Mouse (Mus musculus) liver, embryonic 11.5 days (tissue): ENCODE data around the gene Cd300ld3. TPM values are rescaled to one million over a fixed set of nuclear protein-coding genes. Genes with fewer than 3 reads are reported as not detected.
A peak's percentile ranks its signal among the peaks of the same experiment; 100 is the strongest.

ENCODE experiments used
- ATAC-seq: fragments of 200-750 bp; cut with Nextera tagmentation; replicated peaks from 2 replicates; pipeline ENCODE4 v1.8.0; 2017; ENCODE audit warnings: moderate number of reproducible peaks, mild to moderate bottlenecking, moderate TSS enrichment, moderate library complexity; ENCODE audit not compliant: low FRiP score
- DNase-seq: peaks from one replicate; pipeline ENCODE4 v3.0.0-alpha.2; 2017; ENCODE audit warnings: low spot score
- H3K27ac ChIP-seq: fragments of 300-500 bp; sonication (generic); 2 replicates; pipeline ENCODE4 v1.5.1; 2014; ENCODE audit warnings: mild to moderate bottlenecking, low read depth, low read length, control low read depth
- H3K27me3 ChIP-seq: fragments of 300-500 bp; sonication (generic); replicated peaks from 2 replicates; pipeline ENCODE4 v1.6.1; 2014; ENCODE audit warnings: low read length, mixed read lengths; ENCODE audit not compliant: control insufficient read depth, insufficient read depth
- H3K36me3 ChIP-seq: fragments of 300-500 bp; sonication (generic); 2 replicates; pipeline ENCODE4 v1.6.1; 2014; ENCODE audit warnings: mild to moderate bottlenecking, low read length, moderate library complexity, mixed read lengths; ENCODE audit not compliant: control insufficient read depth, insufficient read depth
- H3K4me1 ChIP-seq: fragments of 300-500 bp; sonication (generic); replicated peaks from 2 replicates; pipeline ENCODE4 v1.6.1; 2014; ENCODE audit warnings: low read length, mixed read lengths; ENCODE audit not compliant: control insufficient read depth, insufficient read depth
- H3K4me2 ChIP-seq: fragments of 300-500 bp; sonication (generic); 2 replicates; pipeline ENCODE4 v1.6.1; 2014; ENCODE audit warnings: mild to moderate bottlenecking, control low read depth, moderate library complexity
- H3K4me3 ChIP-seq: fragments of 300-500 bp; sonication (generic); 2 replicates; pipeline ENCODE4 v1.5.1; 2014; ENCODE audit warnings: low read depth, low read length, control low read depth
- H3K9ac ChIP-seq: fragments of 300-500 bp; sonication (generic); 2 replicates; pipeline ENCODE4 v1.6.1; 2014; ENCODE audit warnings: low read depth, low read length, control low read depth
- H3K9me3 ChIP-seq: fragments of 300-500 bp; sonication (generic); 2 replicates; pipeline ENCODE4 v1.6.1; 2016; ENCODE audit warnings: low read length, inconsistent platforms, mixed read lengths; ENCODE audit not compliant: control insufficient read depth
- WGBS: fragments of 180-500 bp; shearing (Covaris S2); extraction: QIAGEN DNeasy Blood & Tissue Kit; methylation state at CpG from one replicate; pipeline ENCODE4 v1.1.7; 2014; 5-methylcytosine and 5-hydroxymethylcytosine counted together
- polyA plus RNA-seq: library from polyadenylated mRNA; unstranded; fragments of >200 nt; fragmentation: Nextera tagmentation; extraction: Ambion mirVana; gene quantifications from 2 replicates; pipeline ENCODE4 v1.2.1, GENCODE M21; 2014

Cd300ld3 gene
- polyA plus RNA-seq, 1 experiment from 2014 or later: not detected

GRCm38 (mm10) chr11:115082196-115082595 is 34.0 kb upstream of the Cd300ld3 start:
- no peak overlapping the region for H3K27ac ChIP-seq
- H3K4me1 ChIP-seq: no peaks in the 10 kb centered on the region
- H3K36me3 ChIP-seq: no peaks in the 10 kb centered on the region
- H3K27me3 ChIP-seq: peaks cover 10% of the 10 kb centered on the region
- H3K4me2 ChIP-seq: no peak overlapping the region
- H3K4me3 ChIP-seq: no peak overlapping the region
- H3K9ac ChIP-seq: no peak overlapping the region
- DNase-seq (no peak), ATAC-seq (no peak)
- WGBS: 70% methylated on average over 6 of the region's 6 CpGs
- H3K9me3 ChIP-seq: no peaks in the 10 kb centered on the region

- 55% methylated on average over 3 of the region's 3 CpGs for WGBS
- ATAC-seq (no peak), DNase-seq (no peak)
- no peaks in the 10 kb centered on the region for H3K9me3 ChIP-seq
- no peaks in the 10 kb centered on the region for H3K36me3 ChIP-seq
- no peak overlapping the region for H3K9ac ChIP-seq
- no peak overlapping the region for H3K4me3 ChIP-seq
- no peak overlapping the region for H3K27ac ChIP-seq
- no peak overlapping the region for H3K4me2 ChIP-seq
- no peaks in the 10 kb centered on the region for H3K4me1 ChIP-seq
- H3K27me3 ChIP-seq: peaks cover 10% of the 10 kb centered on the region
These were observed 33.2 kb upstream of the Cd300ld3 start for GRCm38 (mm10) chr11:115081373-115081772.

- H3K9me3 ChIP-seq: no peaks in the 10 kb centered on the region
- H3K36me3 ChIP-seq: no peaks in the 10 kb centered on the region
- 31% methylated on average over 13 of the region's 13 CpGs for WGBS
- no peak for ATAC-seq
- no peak for DNase-seq
- H3K4me2 ChIP-seq: no peak overlapping the region
- no peak overlapping the region for H3K9ac ChIP-seq
- H3K27me3 ChIP-seq: peaks cover 10% of the 10 kb centered on the region
- no peak overlapping the region for H3K4me3 ChIP-seq
- no peak overlapping the region for H3K27ac ChIP-seq
- no peaks in the 10 kb centered on the region for H3K4me1 ChIP-seq
These were observed 32.7 kb upstream of the Cd300ld3 start for GRCm38 (mm10) chr11:115080886-115081285.

GRCm38 (mm10) chr11:115078680-115079079 is 30.5 kb upstream of the Cd300ld3 start:
- 60% methylated on average over 5 of the region's 5 CpGs for WGBS

GRCm38 (mm10) chr11:115077436-115077835 is 29.2 kb upstream of the Cd300ld3 start:
- ATAC-seq (no peak), DNase-seq (no peak)
- 92% methylated on average over 1 of the region's 1 CpGs for WGBS

More at GRCm38 (mm10) chr11:115078680-115079079, 30.5 kb upstream of the Cd300ld3 start:
- DNase-seq: no peak
- H3K36me3 ChIP-seq: no peaks in the 10 kb centered on the region
- H3K9me3 ChIP-seq: no peaks in the 10 kb centered on the region
- no peak overlapping the region for H3K27ac ChIP-seq
- peaks cover under 1% of the 10 kb centered on the region; the same call in 1 of the 2 replicates for H3K27me3 ChIP-seq
- no peak overlapping the region for H3K9ac ChIP-seq
- H3K4me2 ChIP-seq: no peak overlapping the region
- ATAC-seq: no peak
- no peaks in the 10 kb centered on the region for H3K4me1 ChIP-seq
- no peak overlapping the region for H3K4me3 ChIP-seq

GRCm38 (mm10) chr11:115075859-115076258 is 27.6 kb upstream of the Cd300ld3 start:
- H3K36me3 ChIP-seq: no peaks in the 10 kb centered on the region

More at GRCm38 (mm10) chr11:115077436-115077835, 29.2 kb upstream of the Cd300ld3 start:
- H3K36me3 ChIP-seq: no peaks in the 10 kb centered on the region
- H3K4me1 ChIP-seq: no peaks in the 10 kb centered on the region
- no peak overlapping the region for H3K4me2 ChIP-seq
- no peaks in the 10 kb centered on the region for H3K9me3 ChIP-seq
- no peak overlapping the region for H3K27ac ChIP-seq
- H3K4me3 ChIP-seq: no peak overlapping the region
- no peaks in the 10 kb centered on the region for H3K27me3 ChIP-seq
- no peak overlapping the region for H3K9ac ChIP-seq

GRCm38 (mm10) chr11:115075407-115075806 is 27.2 kb upstream of the Cd300ld3 start:
- Histone ChIP-seq H3K9me3 (no peaks in the 10 kb centered on the region), H3K27ac (peak overlapping the region; percentile 51), H3K27me3 (no peaks in the 10 kb centered on the region), H3K9ac (no peak overlapping the region), H3K4me3 (no peak overlapping the region), H3K4me1 (peaks cover 10% of the 10 kb centered on the region), H3K36me3 (no peaks in the 10 kb centered on the region), H3K4me2 (no peak overlapping the region)
- ATAC-seq (peak; percentile 44), DNase-seq (no peak)
- 32% methylated on average over 7 of the region's 7 CpGs for WGBS

More at GRCm38 (mm10) chr11:115075859-115076258, 27.6 kb upstream of the Cd300ld3 start:
- H3K9me3 ChIP-seq: no peaks in the 10 kb centered on the region
- ATAC-seq (0 out of 2 replicates have a peak, but pooled peaks have one; percentile 28), DNase-seq (no peak)
- H3K4me2 ChIP-seq: 0 out of 2 replicates have a peak overlapping the region, but pooled peaks have one; percentile 1
- no peak overlapping the region for H3K4me3 ChIP-seq
- peaks cover 10% of the 10 kb centered on the region for H3K4me1 ChIP-seq
- no peak overlapping the region for H3K9ac ChIP-seq
- peak overlapping the region; percentile 51; the same call in 1 of the 2 replicates for H3K27ac ChIP-seq
- H3K27me3 ChIP-seq: no peaks in the 10 kb centered on the region
- WGBS: 16% methylated on average over 5 of the region's 5 CpGs

GRCm38 (mm10) chr11:115073002-115073401 is 24.8 kb upstream of the Cd300ld3 start:
- H3K27ac ChIP-seq: no peak overlapping the region
- H3K4me2 ChIP-seq: no peak overlapping the region
- ATAC-seq (no peak), DNase-seq (no peak)
- H3K9ac ChIP-seq: no peak overlapping the region
- H3K36me3 ChIP-seq: no peaks in the 10 kb centered on the region
- H3K27me3 ChIP-seq: no peaks in the 10 kb centered on the region
- H3K4me1 ChIP-seq: peaks cover 10% of the 10 kb centered on the region
- no peaks in the 10 kb centered on the region for H3K9me3 ChIP-seq
- 69% methylated on average over 5 of the region's 5 CpGs for WGBS
- no peak overlapping the region for H3K4me3 ChIP-seq

GRCm38 (mm10) chr11:115071631-115072294 is 23.6 kb upstream of the Cd300ld3 start:
- Histone ChIP-seq H3K36me3 (no peaks in the 10 kb centered on the region), H3K4me3 (no peak overlapping the region), H3K9me3 (no peaks in the 10 kb centered on the region), H3K9ac (no peak overlapping the region), H3K27ac (no peak overlapping the region; the same call in 1 of the 2 replicates), H3K4me2 (peak overlapping the region; percentile 43), H3K27me3 (no peaks in the 10 kb centered on the region), H3K4me1 (peaks cover 10% of the 10 kb centered on the region)
- WGBS: 17% methylated on average over 14 of the region's 14 CpGs
- DNase-seq: peak; percentile 33
- ATAC-seq: no peak
